Mouse (Mus musculus) frontal cortex, postnatal 10 days (tissue): Measurements from ENCODE around the gene Vcp.

Experiments
- DNase-seq, 2 experiments: peaks; one replicate each; pipeline ENCODE4 v3.0.0; 2022; ENCODE audit warnings: low spot score in 2 of 2, mixed read lengths in 1 of 2

Vcp gene

GRCm38 (mm10) chr4:42945952-42946351 is 54.4 kb downstream of the Vcp start:
- no peak for DNase-seq

- no peak for DNase-seq
Observed at GRCm38 (mm10) chr4:42945445-42945844, 54.9 kb downstream of the Vcp start.

GRCm38 (mm10) chr4:42945043-42945442 is 55.3 kb downstream of the Vcp start:
- DNase-seq, result no peak

GRCm38 (mm10) chr4:42944185-42944584 is 56.1 kb downstream of the Vcp start:
- no peak for DNase-seq

- no peak for DNase-seq
Observed at GRCm38 (mm10) chr4:42943341-42943740, 57.0 kb downstream of the Vcp start.

GRCm38 (mm10) chr4:42941396-42941795 is 58.9 kb downstream of the Vcp start:
- DNase-seq, result no peak

- no peak for DNase-seq
Observed at GRCm38 (mm10) chr4:42933630-42934029, 66.7 kb downstream of the Vcp start.

GRCm38 (mm10) chr4:42932229-42932969 is 67.9 kb downstream of the Vcp start:
- peak in 1 of 2 experiments; percentile 1 for DNase-seq
